Mouse (Mus musculus) left cerebral cortex, postnatal 14 days (tissue): ENCODE results near the gene Ints5. TPM values are rescaled to one million over a fixed set of nuclear protein-coding genes. Genes with fewer than 3 reads are reported as not detected.

Experiments used
- DNase-seq, 2 experiments: peaks; one replicate each; pipeline ENCODE4 v3.0.0; 2021 to 2022; ENCODE audit warnings: low spot score in 2 of 2, mixed read lengths in 1 of 2
- intact Hi-C: fragments of 180-260 bp; cut with DNase I; formaldehyde crosslinking; loops from one replicate; pipeline ENCODE4 v1.15.1; 2025
- microRNA-seq, 2 experiments: library from miRNA; unstranded; fragments of <30 nt; microRNA quantifications; one replicate each; pipeline ENCODE4 v1.2.0; 2022
- total RNA-seq, 2 experiments: library from RNA; stranded (reverse); gene quantifications; 2 replicates each; pipeline ENCODE4 v1.2.3; 2021

The Ints5 gene
- total RNA-seq, 2 experiments from 2014 or later = 23.0 to 23.4 TPM

DNA sequence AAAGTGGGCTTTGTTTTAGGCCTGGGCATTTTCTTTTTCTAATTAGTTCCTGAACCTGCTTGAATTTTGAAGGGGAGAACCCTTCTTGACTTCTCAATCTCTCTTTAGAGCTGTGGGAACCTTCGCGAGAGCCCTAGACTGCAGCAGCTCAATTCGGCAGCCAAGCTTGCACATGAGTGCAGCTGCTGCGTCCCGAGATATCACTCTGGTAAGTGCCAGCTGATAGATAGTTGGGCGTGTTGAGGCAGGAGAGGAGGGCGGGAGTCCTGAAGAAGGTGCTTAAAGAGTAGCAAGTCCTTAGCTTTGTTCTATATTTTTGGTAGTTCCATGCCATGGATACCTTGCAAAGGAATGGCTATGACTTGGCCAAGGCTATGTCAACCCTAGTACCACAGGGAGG, 54.1 kb downstream of the Ints5 start:
- no peak for DNase-seq
- intact Hi-C loops = no loop called here

Small RNAs within 50 kb of the gene (microRNA-seq; reads per million reads assigned to microRNA genes)
- 0 reads per million in 2 experiments for gene Mir5136

Other genes with a start within 250 kb of the Ints5 start
- 100 to 1,000 TPM; 148 to 165 TPM for gene Chrm1, start 229.2 kb upstream of the Ints5 start, total RNA-seq
- 100 to 1,000 TPM; 182 to 189 TPM for gene Slc3a2, start 169.6 kb upstream of the Ints5 start, total RNA-seq
- gene Wdr74, start 157.2 kb upstream of the Ints5 start, total RNA-seq = 10 to 100 TPM; 42.3 to 43.9 TPM
- not detected for gene 1700092M07Rik, start 152.3 kb upstream of the Ints5 start, total RNA-seq
- 10 to 100 TPM; 63.6 to 64.6 TPM for gene Stx5a, start 151.6 kb upstream of the Ints5 start, total RNA-seq
- 10 to 100 TPM; 61.9 to 73.6 TPM for gene Nxf1, start 135.9 kb upstream of the Ints5 start, total RNA-seq
- gene Tmem223, start 122.0 kb upstream of the Ints5 start, total RNA-seq = 10 to 100 TPM; 80.1 to 91.9 TPM
- gene Tmem179b, start 118.5 kb upstream of the Ints5 start, total RNA-seq = 10 to 100 TPM in 1 of 2 experiments, 1 to 10 TPM in 1; 8.9 to 10.9 TPM
- gene Taf6l, start 106.6 kb upstream of the Ints5 start, total RNA-seq = 10 to 100 TPM; 11.9 to 13.4 TPM
- 100 to 1,000 TPM; 108 to 110 TPM for gene Polr2g, start 94.4 kb upstream of the Ints5 start, total RNA-seq
- gene Zbtb3, start 90.5 kb upstream of the Ints5 start, total RNA-seq = 1 to 10 TPM; 4.2 to 5.1 TPM
- gene Ttc9c, start 73.7 kb upstream of the Ints5 start, total RNA-seq = 10 to 100 TPM; 28.2 to 30.5 TPM
- 10 to 100 TPM; 92.3 to 95.8 TPM for gene Hnrnpul2, start 73.0 kb upstream of the Ints5 start, total RNA-seq
- not detected for gene AC129217.1, start 63.2 kb upstream of the Ints5 start, total RNA-seq
- gene Bscl2, start 55.5 kb upstream of the Ints5 start, total RNA-seq = 100 to 1,000 TPM; 111 to 117 TPM
- gene Gng3, start 53.8 kb upstream of the Ints5 start, total RNA-seq = 100 to 1,000 TPM; 268 to 295 TPM
- gene Lrrn4cl, start 42.2 kb upstream of the Ints5 start, total RNA-seq = under 1 TPM; 0.88 to 0.91 TPM
- gene Ubxn1, start 21.5 kb upstream of the Ints5 start, total RNA-seq = 10 to 100 TPM; 91.5 to 93.8 TPM
- gene Uqcc3, start 12.1 kb upstream of the Ints5 start, total RNA-seq = 10 to 100 TPM; 30.6 to 36.9 TPM
- 1 to 10 TPM; 4.0 to 4.3 TPM for gene Lbhd1, start 9.3 kb upstream of the Ints5 start, total RNA-seq
- not detected for gene Gm49403, start 9.1 kb upstream of the Ints5 start, total RNA-seq
- 10 to 100 TPM; 15.9 to 22.2 TPM for gene 1810009A15Rik, start 4.2 kb upstream of the Ints5 start, total RNA-seq
- gene Gm49416, start 4.1 kb upstream of the Ints5 start, total RNA-seq = 1 to 10 TPM; 2.4 to 4.3 TPM
- gene Ganab, start 5.1 kb downstream of the Ints5 start, total RNA-seq = 100 to 1,000 TPM in 1 of 2 experiments, 10 to 100 TPM in 1; 97.6 to 104 TPM
- 100 to 1,000 TPM; 134 to 142 TPM for gene B3gat3, start 27.4 kb downstream of the Ints5 start, total RNA-seq
- gene Rom1, start 36.4 kb downstream of the Ints5 start, total RNA-seq = 1 to 10 TPM; 3.5 to 4.0 TPM
- gene Eml3, start 36.5 kb downstream of the Ints5 start, total RNA-seq = 1 to 10 TPM; 7.4 to 9.0 TPM
- gene Mta2, start 48.9 kb downstream of the Ints5 start, total RNA-seq = 10 to 100 TPM; 48.6 to 50.3 TPM
- gene Tut1, start 60.8 kb downstream of the Ints5 start, total RNA-seq = 10 to 100 TPM; 16.7 to 16.8 TPM
- 100 to 1,000 TPM; 188 to 198 TPM for gene Eef1g, start 74.0 kb downstream of the Ints5 start, total RNA-seq
- gene Ahnak, start 96.3 kb downstream of the Ints5 start, total RNA-seq = 10 to 100 TPM; 15.7 to 23.9 TPM
- gene Scgb1a1, start 195.0 kb downstream of the Ints5 start, total RNA-seq = not detected
- 100 to 1,000 TPM; 101 to 139 TPM for gene Asrgl1, start 242.6 kb downstream of the Ints5 start, total RNA-seq